Mouse (Mus musculus) thymus, postnatal 4 days (tissue): Measurements from ENCODE around the gene Ryr1.
"Not testable (repeated sequence)": the region's sequence is repeated elsewhere in the genome, so short reads cannot be mapped to it uniquely, and the experiment has no call there.

Experiments
- DNase-seq: peaks from one replicate; pipeline ENCODE4 v3.0.0; 2021

The Ryr1 gene

DNA sequence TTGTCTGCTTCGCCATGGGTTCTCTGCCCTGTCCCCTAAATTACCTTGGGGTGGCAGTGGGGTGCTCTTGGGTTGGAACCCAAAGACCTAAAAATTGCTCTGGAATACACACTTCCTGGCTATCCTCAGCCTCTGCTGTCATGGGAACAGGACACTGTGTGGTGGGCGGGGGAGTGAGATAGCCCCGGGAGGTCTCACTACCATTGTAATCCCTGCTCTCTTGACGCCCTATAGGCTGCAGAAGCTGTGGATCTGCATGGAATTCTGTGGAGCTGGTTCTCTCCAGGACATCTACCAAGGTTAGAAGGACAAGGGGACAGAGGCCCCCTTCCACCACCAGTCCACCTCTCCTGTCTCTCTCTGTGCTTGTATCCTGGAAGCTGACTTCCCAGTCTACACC is 141.1 kb downstream of the Ryr1 start:
- no peak for DNase-seq

DNA sequence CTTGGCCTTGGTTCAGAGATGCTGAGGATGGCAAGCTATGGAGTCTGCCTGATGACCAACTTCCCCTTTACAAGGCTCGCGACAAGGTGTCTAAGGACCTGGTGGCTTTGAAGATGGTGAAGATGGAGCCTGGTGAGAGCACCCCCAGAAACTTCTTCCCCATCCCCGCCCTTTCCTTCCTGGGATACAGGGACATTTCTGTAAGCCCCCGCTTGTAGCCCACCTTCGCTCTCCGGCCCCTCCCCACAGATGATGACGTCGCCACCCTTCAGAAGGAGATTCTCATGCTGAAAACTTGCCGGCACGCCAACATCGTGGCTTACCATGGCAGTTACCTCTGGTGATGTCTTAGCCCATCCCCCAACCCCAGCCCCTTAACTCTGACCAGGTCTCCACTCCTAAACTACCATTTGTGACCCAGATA is 141.8 kb downstream of the Ryr1 start:
- peak; percentile 77 for DNase-seq

DNA sequence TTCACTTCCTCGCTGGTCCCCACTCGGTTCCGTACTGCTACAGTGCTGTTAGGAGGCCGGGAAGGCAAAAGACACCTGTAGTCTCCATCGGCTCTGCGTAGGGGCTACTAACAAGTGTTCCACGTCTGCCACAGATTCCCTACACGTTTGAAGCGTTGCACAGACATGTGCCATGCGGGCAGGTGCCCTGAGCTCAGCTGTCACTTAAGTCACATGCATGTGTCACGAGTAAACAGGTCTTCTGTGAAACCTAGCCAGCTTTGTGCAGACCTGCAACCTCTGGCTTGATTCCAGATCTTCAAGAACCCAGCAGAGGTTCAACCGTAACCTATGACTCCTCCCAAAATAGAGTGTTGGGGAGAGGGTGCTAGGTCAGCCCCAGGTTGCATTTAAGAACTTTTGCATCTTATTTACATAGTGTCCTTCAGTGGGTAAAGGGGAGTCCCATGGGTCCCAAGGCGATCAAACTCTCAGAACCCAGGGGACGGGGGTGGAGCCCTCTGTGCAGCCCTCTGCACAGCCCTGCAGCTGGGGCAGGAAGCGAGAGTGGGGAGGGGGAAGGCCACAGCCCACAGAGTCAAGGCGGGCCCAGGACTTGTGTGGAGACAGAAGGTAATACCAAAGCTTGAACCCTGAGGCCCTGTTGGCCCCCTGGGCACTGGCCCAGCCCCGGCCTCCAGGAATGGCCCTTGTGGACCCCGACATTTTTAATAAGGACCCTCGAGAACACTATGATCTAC is 142.5 kb downstream of the Ryr1 start:
- DNase-seq = peak; percentile 88

DNA sequence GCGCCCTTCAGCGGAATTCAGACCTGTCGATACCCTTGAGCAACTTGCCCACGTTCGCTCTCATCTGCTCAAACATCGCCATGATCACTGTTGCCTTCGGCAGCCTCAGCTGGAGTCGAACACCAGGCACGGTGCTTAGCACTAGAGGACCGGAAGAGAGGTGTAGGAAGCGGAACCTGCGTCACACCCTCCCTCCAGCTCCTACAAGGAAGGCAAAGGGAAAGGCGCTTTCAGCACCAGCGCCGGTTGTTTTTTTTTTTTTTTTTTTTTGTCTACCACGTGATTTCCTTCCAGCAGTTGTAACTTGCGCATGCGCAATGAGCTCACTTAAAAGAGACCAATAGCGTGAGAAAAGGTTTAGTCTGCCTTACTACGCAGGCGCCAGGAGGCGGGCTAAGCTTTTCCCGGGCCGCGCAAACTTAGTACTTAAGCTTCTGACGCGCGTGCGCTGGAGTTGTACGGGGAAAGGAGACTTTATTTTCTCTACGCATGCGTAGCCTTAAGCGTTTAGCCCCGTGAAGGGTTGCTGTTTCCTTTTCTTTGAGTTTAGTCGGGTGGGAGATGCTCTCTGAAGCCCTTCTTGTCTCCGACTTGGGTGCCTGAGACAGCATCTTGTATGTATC is 143.2 kb downstream of the Ryr1 start, which contains the start of the genes Eif3k and Map4k1:
TSS of gene Eif3k (minus strand) at position 214 of the 623 bp plus-strand sequence.
TSS of gene Map4k1 (plus strand) at position 400 of the 623 bp plus-strand sequence.
- DNase-seq = peak; percentile 97

DNA sequence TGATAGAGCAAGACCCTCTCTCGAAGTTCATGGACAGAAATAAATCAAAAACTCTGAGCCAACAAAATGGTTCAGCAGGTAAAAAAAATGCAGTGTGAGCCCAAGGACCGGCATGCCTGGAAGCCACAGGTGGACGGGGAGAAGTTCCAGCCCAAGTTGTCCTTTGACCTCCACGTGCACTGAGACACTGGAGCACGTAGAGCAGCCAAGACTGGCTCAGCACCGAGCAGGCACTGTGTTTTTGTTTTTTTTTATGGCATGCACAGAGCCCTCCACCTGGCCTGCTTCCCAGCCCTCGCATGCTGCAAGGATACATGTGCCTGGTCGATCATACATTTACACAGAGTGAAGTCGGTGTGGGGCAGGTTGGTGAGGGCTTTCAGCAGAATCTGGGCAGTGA is 147.4 kb downstream of the Ryr1 start:
- DNase-seq = no peak

DNA sequence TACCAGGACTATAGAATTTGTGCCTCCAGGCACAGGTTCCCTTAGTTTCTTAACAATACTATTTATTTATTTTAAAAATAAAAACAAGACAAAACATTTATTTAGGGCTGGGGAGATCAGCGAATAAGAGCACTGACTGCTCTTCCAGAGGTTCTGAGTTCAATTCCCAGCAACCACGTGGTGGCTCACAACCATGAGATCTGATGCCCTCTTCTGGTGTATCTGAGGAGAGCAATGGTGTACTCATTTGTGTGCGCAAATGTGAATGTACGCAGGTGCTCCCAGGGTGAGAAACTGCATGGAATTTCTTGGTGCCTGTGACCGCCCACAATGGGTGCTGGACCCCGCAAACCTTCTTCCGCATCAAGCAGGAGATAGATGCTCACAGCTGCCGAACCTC is 152.0 kb downstream of the Ryr1 start:
- no peak for DNase-seq

DNA sequence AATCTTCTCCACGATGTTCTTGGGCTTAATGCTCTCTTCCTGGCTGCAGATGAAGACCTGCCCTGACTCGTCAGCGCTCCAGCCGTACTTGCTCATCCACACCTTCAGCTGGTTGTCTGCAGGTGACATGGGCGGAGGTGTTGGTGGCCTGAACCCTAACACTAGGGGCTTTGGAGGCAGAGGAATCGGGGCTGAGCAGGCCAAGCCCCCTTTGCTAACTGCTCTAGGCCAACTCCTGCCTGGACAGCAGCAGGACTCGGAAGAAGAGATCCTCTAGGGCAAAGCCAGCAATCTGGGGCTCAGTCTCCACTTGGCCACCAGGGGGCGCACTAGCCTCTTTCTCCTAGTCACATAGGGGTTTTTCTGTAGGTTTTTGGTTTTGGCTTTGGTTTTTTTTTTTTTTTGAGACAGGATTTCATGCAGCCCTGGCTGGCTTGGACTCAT is 152.4 kb downstream of the Ryr1 start:
- DNase-seq = peak; percentile 95

DNA sequence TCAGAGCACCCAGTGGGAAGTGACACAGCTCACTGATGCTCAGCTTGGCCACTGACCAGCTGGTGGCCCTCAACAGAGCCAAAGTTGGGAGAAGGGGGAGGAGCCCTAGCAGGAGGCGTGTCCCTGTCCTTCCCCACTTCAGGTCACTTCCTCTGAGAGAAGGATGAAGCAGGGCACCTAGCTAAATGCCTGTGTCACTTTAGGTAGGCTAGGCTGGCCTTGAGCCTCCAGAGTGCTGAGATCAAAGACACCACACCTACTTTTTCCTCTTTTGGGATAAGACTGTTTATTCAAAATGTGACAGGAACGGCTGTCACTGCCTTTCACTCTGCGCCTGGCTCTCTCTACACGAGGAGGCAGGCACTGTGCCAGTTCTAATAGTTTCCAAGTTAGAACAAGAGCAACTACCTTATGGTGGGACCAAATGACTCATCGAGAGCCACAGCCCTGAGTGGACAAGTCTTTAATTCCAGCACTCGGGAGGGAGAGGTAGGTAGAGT is 153.2 kb downstream of the Ryr1 start:
- no peak for DNase-seq

DNA sequence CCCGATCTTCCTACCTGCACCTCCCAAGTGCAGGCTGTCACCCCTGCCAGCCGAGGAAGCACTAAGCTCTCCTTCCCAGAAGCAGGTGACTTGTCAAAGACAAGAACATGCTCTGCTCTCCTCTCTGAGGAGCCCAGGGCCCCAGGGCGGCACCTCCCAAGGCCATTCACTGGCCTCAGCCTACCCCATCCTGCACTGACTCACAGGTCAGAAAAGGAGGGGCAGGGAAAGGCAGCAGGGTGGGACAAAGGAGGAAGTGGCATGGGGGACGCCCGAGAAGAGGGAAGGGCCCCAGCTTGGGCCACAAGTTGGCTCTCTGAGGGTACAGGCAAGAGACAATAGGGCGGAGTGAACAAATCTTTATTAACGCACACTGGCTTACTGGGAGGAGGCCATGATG is 153.9 kb downstream of the Ryr1 start:
- no peak for DNase-seq

DNA sequence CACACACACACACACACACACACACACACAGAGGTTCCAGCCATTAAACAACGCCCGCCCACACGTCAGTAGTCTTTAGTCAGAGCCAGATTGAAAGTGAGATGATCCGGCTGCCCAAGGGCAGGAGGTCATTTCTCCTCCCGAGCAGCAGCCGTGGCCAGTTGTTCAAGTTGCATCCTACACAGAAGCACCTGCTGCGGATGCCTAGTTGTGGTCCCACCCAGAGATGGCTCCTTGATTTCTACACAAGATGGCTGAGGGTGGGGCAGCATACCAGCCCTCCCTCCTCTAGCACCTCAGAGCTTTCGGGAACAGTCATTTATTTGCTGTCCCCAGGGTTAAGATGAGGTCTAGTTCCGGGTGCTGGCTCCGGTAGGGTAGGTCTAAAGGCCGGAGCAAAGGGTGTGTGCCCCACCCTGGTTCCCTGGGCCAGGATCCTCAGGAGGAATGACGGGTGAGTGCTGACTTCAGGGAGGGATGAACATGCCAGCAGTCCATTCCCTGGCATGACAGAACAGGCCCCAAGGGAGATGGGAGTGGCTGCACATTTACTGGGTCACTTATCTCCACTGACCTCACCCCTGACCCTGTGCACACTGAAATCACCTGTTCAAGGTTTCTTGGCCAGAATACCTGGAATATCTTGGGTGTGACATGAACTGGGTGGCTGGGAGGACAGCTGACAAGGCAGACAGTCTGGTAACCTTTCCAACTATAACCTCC is 155.1 kb downstream of the Ryr1 start:
- no peak for DNase-seq

DNA sequence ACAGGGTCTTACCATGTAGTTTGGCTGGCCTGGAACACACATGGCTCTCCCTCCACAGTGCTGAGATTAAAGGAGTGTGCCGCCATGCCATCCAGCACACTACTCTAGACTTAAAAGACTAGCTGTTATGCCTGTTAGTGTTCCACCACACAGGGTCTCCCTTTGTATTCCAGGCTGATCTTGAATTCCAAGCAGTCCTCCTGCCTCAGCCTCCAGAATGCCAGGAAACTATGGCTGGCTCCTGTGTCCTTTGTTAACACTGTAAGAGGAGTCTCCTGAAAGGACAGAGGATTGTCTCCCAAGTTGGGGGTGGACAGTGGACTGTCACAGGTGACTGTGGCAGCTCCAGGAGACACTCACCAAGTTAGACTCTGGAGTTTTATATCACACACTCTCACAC is 155.7 kb downstream of the Ryr1 start:
- no peak for DNase-seq

DNA sequence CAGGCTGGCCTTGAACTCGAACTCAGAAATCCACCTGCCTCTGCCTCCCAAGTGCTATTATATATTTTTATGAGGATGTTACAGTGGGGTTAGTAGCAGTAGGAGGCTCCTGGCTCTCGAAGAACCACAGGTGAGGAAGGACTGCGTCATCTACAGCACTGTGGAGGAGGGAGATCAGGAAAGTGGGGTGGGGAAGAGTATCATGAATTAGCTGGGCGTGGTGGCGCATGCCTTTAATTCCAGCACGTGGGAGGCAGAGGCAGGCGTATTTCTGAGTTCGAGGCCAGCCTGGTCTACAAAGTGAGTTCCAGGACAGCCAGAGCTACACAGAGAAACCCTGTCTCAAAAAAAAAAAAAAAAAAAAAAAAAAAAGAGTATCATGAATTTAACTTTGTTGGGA is 156.9 kb downstream of the Ryr1 start:
- DNase-seq = not testable (repeated sequence)

DNA sequence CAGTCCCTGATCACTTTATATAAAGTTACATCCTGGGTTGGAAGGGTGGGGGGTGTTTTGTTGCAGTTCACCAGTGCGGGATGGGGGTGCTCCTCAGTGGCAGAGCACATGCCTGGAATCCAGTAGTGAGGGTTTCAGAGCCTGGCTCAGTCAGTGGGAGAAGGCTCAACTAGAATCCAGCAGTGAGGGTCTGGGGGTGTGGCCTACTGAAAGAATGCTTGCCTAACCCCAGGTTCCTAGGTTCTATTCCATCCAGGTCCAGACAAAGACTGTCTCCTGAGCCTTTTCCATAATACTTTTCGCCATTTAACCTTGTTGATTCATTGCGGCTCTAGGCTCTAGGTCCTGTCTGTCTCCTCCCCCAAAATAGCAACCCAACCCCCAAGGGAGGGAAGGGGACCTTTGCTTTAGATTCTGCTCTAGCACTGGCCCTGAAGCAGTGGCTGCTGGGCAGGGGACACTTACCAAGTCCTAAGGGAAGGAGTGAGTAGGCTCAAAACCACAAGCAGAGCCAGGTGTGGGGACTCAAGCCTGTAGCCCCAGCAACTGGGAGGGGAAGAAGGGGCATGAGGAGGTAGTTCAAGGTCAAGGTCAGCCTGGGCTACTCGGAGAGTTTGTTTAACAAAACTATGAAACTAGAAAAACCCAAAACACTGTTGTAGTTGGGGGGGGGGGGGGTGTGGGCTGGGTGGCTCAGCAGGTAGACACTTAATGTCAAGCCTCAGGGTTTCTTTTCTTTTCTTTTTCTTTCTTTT is 158.1 kb downstream of the Ryr1 start:
- DNase-seq = no peak

DNA sequence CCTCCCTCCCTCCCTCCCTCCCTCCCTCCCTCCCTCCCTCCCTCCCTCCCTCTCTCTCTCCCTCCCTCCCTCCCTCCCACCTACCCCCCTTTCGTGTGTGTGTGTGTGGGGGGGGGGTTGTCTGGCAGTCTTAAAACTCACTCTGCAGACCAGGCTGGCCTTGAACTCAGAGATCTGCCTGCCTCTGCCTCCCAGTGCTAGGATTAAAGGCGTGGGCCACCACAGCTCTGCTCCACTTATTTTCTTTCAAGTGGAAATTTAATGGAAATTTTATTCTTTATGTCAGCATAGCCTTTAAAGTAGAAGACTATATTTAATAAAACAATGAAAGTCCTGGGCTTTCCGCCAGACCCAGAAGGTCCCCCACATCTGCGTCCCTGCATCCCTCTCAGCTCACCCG is 158.8 kb downstream of the Ryr1 start:
- no peak for DNase-seq

DNA sequence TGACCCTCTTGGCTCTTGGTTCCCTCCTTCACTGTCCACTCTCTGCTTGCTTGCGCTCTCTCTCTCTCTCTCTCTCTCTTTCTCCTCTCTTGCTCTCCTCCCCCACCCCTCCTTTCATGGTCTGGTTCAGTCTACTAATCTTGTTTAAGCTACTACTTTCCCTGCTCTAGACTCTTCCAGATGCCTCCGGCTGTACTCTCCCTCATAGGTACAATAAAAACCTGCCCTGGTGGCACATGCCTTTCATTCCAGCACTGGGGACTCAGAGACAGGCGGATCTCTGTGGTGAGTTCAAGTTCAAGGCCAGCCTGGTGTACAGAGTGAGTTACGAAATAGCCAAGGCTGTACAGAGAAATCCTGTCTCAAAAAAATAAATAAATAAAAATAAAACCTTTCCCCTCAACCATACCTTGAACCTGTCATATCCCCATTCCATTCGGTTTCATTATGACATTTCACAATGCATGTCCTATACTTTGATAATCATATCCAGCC is 159.6 kb downstream of the Ryr1 start:
- no peak for DNase-seq

DNA sequence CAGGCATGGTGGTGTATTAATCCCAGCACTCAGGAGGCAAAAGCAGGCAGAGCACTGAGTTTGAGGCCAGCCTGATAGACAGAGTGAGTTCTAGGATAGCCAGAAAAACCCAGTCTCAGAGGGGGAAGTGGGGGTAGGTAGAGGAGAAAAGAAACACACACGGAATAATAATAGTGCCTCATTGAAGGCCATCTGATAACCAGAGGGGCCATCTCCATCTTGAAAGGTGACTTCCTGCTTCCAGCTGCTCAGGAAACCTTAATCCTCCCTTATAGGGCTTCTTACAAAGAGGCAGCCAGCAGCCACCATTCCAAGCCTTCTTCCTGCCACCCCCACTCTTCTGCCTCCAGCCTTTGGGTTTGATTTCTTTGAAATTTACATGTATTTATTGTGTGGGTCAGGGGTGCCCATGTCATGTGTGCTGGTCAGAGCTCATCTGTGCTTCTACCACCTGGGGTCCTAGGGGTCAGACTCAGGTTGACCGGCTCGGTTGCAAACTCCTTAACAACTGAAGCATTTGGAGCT is 161.5 kb downstream of the Ryr1 start:
- DNase-seq = no peak

DNA sequence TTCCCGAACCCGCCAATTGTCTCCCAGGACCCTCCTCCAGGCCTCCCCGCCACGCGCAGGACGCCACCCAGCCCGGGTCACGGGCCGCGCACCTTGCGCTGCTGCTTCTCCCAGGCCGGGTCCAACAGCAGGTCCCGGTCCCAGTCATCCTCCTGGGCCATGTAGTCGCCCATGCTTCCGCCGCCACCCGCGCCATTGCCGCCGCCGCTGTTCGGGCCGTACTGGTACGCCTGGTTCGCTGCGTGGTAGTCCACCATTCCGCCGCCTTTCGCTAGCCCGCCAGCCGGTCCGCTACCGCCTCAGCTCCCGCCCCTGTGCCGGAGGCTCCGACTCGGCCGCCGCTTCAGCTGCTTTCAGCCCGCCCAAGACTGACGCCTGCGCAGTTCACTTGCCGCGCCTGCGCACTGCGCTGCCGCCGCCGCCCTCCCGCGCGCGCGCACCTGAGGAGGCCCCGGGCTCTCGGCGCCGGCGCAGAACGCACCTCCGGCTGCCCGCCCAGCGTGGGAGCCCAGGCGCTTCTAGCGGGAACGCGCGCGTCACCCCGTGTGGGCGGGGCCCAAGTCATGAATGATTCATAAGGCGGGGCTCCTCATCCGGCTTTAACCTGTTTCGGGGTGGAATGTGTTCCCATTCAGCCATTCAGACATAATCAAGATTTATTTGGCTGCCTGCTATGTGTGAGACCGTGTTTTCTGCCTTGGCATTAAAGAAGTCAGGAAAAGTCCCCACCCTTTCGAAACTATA is 162.9 kb downstream of the Ryr1 start, which contains the start of gene Actn4:
TSS of gene Actn4 (minus strand) at position 414 of the 744 bp plus-strand sequence.
- peak; percentile 100 for DNase-seq

DNA sequence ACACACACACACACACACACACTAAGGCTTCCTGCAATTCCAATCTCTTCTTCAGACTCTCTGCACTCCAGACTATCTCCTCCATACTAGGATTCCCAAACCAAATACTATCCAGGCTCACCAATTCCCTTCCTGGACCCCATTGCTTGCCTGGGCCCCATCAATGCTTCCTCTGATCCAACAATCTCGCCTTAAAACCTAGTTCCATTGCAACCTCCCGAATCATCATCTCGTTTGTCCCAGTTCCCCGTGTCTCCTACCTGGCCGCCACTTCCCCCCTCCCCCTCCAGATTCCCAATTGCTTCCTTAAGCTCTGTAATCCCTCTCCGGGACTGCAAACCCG is 163.4 kb downstream of the Ryr1 start:
- DNase-seq = no peak

DNA sequence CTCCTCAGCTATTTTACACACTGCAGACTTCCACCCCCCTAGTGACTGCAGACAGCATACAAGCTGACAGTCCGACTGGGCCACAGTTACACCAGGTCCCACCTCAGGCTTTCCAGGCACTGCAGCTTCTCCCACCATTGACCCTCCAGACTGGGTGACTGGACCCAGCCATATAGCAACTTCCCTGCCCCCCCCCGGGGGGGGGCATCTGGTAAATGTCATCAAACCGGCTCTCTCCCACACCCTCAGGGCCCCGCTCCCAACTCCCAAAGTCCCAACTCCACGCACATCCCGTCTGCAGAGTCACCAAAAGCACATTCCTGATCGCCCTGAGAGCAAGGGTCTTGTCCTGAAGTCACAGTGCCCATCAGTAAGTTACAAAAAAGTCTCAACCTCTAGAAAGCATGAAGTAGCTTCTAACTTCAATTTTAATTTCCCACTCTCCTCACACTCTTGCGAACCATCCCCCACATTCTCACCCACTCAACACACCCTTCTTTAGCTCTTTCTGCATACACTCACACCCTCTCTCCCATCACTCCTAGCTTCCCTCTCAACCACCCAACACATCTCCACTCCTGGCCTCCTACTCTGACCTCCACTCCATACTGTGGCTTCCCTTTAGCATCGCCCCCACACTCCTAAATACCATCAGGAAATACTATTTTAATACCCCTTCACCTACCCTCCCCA is 164.5 kb downstream of the Ryr1 start:
- DNase-seq = no peak

DNA sequence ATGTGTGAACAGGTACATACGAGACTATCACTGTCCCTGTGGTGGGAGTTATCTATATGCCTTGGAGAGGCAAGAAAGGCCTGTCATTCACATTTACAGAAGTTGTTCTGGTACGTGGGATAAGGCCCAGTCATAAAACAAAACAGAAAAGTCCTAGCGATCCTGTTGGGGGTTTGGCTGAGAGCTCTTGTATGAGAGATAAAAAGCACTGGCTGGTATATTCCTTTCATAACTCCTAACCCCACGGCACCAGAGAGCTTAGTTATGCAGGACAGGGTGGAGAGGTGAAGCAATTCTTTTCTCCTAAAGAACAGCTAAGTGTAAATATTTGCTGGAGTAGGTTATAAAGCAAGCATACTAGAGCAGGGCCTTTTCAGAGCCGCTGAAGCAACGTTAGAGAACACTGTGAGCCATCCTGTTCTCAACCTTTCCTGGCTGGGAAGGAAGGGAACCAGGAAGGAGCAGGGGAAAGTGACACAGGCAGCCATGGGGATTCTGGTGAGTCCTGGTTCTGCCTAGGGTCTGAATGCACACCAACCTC is 165.4 kb downstream of the Ryr1 start:
- DNase-seq = no peak

DNA sequence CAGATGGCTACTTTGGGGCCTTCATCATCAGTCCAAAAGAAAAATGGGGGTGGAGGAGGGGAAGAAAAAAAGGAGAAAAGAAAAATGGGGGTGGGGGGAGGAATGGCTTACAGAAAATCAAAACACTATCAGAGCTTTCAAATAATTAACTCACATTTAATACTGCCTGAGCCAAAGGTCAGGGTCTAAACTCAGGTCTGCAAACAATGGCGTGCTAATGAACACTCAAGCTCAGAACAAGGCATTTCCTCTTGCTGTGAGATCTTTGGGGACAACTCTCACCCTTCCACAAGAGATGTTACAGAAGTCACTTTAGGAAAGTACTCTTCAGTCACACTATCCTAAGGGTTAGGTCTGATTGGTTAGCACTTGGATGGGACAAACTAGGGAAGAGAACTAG is 166.2 kb downstream of the Ryr1 start:
- no peak for DNase-seq
